Comparison of ENCODE assay signal across 8 mouse cellular contexts in the genomic region with DNA sequence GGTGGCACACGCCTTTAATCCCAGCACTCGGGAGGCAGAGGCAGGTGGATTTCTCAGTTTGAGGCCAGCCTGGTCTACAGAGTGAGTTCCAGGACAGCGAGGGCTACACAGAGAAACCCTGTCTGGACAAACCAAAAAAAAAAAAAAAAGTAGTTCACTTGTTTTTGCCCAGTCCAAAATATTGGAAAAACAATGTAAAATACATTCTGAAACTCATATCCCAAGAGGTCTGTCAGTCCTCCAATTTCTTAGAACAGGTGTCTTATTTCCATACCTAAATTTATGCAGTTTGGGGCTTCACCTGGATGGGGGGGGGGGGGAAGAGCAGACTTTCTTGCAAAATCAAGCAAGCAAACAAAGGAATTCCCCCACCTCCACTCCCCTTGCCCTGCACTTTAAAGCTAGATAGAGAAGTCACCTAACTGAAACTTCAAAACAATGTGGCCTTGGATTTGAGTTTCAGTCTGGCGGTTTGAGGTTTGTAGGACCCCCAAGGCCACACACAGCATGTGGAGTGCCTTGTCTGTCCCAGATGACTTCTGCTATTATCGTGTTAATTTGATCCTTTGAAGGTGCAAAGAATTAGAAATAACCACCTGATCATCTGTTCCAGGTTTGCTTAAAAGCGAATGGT. TPM values are rescaled to one million over a fixed set of nuclear protein-coding genes. Genes with fewer than 3 reads are reported as not detected.
DNase-seq lines count a peak whose midpoint lies in the region; ATAC-seq and TF ChIP-seq lines count a peak whose summit lies in the region.

No protein-coding gene starts in this region.

- H3K36me3 ChIP-seq in kidney, postnatal 0 days (ENCODE audit: insufficient read depth, low read length), result no peaks in the 10 kb centered on the region
- H3K36me3 ChIP-seq in intestine, embryonic 14.5 days (ENCODE audit: control insufficient read depth, insufficient read depth, low read length), result no peaks in the 10 kb centered on the region
- H3K36me3 ChIP-seq in neural tube, embryonic 12.5 days, result no peaks in the 10 kb centered on the region

- H3K9ac ChIP-seq in kidney, postnatal 0 days (ENCODE audit: low read depth, low read length), result no peak overlapping the region
- no peak overlapping the region for H3K9ac ChIP-seq in intestine, embryonic 14.5 days (ENCODE audit: low read length)
- H3K9ac ChIP-seq in neural tube, embryonic 12.5 days, result no peak overlapping the region

- H3K27ac ChIP-seq in kidney, postnatal 0 days, result no peak overlapping the region
- 0 out of 2 replicates have a peak overlapping the region, but pooled peaks have one; percentile 14 for H3K27ac ChIP-seq in bone marrow macrophage, adult 2 months (ENCODE audit: insufficient read depth, low read depth, low read length)
- no peak overlapping the region for H3K27ac ChIP-seq in intestine, embryonic 14.5 days (ENCODE audit: low read depth)
- H3K27ac ChIP-seq in neural tube, embryonic 12.5 days, result no peak overlapping the region

- peaks cover 5% of the 10 kb centered on the region; the same call in 1 of the 2 replicates for H3K4me1 ChIP-seq in kidney, postnatal 0 days (replicated peaks; ENCODE audit: insufficient read depth, low read length)
- peaks cover 22% of the 10 kb centered on the region for H3K4me1 ChIP-seq in bone marrow macrophage, adult 2 months (ENCODE audit: control insufficient read depth, insufficient read depth, low read length)
- peaks cover 8% of the 10 kb centered on the region for H3K4me1 ChIP-seq in intestine, embryonic 14.5 days (replicated peaks; ENCODE audit: control insufficient read depth, insufficient read depth, low read length)
- H3K4me1 ChIP-seq in neural tube, embryonic 12.5 days, result peaks cover 5% of the 10 kb centered on the region

- ATAC-seq in kidney, postnatal 0 days (replicated peaks; ENCODE audit: low FRiP score, low read depth), result no peak
- no peak for ATAC-seq in intestine, embryonic 14.5 days (replicated peaks; ENCODE audit: low FRiP score, low TSS enrichment, low read depth)
- ATAC-seq in neural tube, embryonic 12.5 days (ENCODE audit: low FRiP score, low read depth), result no peak

- 0 out of 2 replicates have a peak overlapping the region, but pooled peaks have one; percentile 8 for H3K4me3 ChIP-seq in kidney, postnatal 0 days (replicated peaks; ENCODE audit: low read depth, low read length)
- H3K4me3 ChIP-seq in bone marrow macrophage, adult 2 months (ENCODE audit: insufficient read depth, low read length), result peak overlapping the region; percentile 23; the same call in 1 of the 2 replicates
- H3K4me3 ChIP-seq in intestine, embryonic 14.5 days (ENCODE audit: low read depth, low read length), result no peak overlapping the region
- no peak overlapping the region for H3K4me3 ChIP-seq in neural tube, embryonic 12.5 days

- H3K27me3 ChIP-seq in kidney, postnatal 0 days (ENCODE audit: insufficient read depth, low read length), result no peaks in the 10 kb centered on the region
- H3K27me3 ChIP-seq in intestine, embryonic 14.5 days (replicated peaks; ENCODE audit: control insufficient read depth, insufficient read depth, low read length), result no peaks in the 10 kb centered on the region
- H3K27me3 ChIP-seq in neural tube, embryonic 12.5 days (replicated peaks), result no peaks in the 10 kb centered on the region

- DNase-seq in kidney, postnatal 0 days (ENCODE audit: low spot score), result no peak
- DNase-seq in kidney, adult 9 months, result no peak
- no peak for DNase-seq in intestine, embryonic 14.5 days (ENCODE audit: low spot score)
- no peak for DNase-seq in cerebellum, postnatal 14 days
- no peak for DNase-seq in testis, postnatal 10 days (ENCODE audit: low spot score)
- DNase-seq in adipocyte (ENCODE audit: low spot score), result no peak

- TF ChIP-seq POLR2A in bone marrow macrophage, adult 2 months (IDR thresholded peaks at IDR 0.05; ENCODE audit: borderline replicate concordance, low read depth, low read length), result no peak

- H3K4me2 ChIP-seq in kidney, postnatal 0 days (ENCODE audit: low read length), result peak overlapping the region; percentile 47
- peak overlapping the region; percentile 43 for H3K4me2 ChIP-seq in intestine, embryonic 14.5 days (ENCODE audit: low read length)
- peak overlapping the region; percentile 54 for H3K4me2 ChIP-seq in neural tube, embryonic 12.5 days (replicated peaks)

- TF ChIP-seq CTCF in kidney, postnatal 0 days (IDR thresholded peaks at IDR 0.05; ENCODE audit: low read depth), result no peak
- no peak for TF ChIP-seq CTCF in bone marrow macrophage, adult 2 months (IDR thresholded peaks at IDR 0.05; ENCODE audit: low read depth, low read length)

- 56% methylated on average over 6 of the region's 6 CpGs for WGBS in kidney, postnatal 0 days
- WGBS in intestine, embryonic 14.5 days, result 55% methylated on average over 6 of the region's 6 CpGs
- WGBS in neural tube, embryonic 12.5 days, result 53% methylated on average over 6 of the region's 6 CpGs

- H3K9me3 ChIP-seq in kidney, postnatal 0 days (replicated peaks; ENCODE audit: low read length), result no peaks in the 10 kb centered on the region
- H3K9me3 ChIP-seq in intestine, embryonic 14.5 days (ENCODE audit: control insufficient read depth, low read length), result no peaks in the 10 kb centered on the region
- no peaks in the 10 kb centered on the region for H3K9me3 ChIP-seq in neural tube, embryonic 12.5 days

RNA-seq across cellular contexts. Expression of gene Kras, which starts 25.7 kb away (rescaled TPM):
- polyA plus RNA-seq in kidney, postnatal 0 days (2015; fragmentation: Nextera tagmentation; extraction: Ambion mirVana), result 64.6 and 71.1 TPM in 2 replicates
- 33.9 and 36.6 TPM in 2 replicates for polyA plus RNA-seq in bone marrow macrophage, adult 2 months (2012; ENCODE audit: insufficient read depth, insufficient read length, missing spikeins)
- 79.0 and 79.8 TPM in 2 replicates for polyA plus RNA-seq in intestine, embryonic 14.5 days (2014; fragmentation: Nextera tagmentation; extraction: Ambion mirVana)
- polyA plus RNA-seq in neural tube, embryonic 12.5 days (2016; fragmentation: Nextera tagmentation; extraction: Ambion mirVana), result 102 and 114 TPM in 2 replicates

Comparison
In these comparisons a context has a peak if more than half of its experiments do, and no peak if none do; other contexts are left out.
1. H3K4me3 ChIP-seq: peak in kidney, postnatal 0 days (single experiment) and bone marrow macrophage, adult 2 months (single experiment); none in intestine, embryonic 14.5 days (single experiment) and neural tube, embryonic 12.5 days (single experiment).
2. Peak in every context shown above with its lines, with median percentiles within 50 percentile points of each other: H3K4me2 ChIP-seq.